Mouse (Mus musculus) activated CD4-positive, CD25-positive, alpha-beta regulatory T cell (primary cell): ENCODE results near the gene Grhl3. TPM values are rescaled to one million over a fixed set of nuclear protein-coding genes. Genes with fewer than 3 reads are reported as not detected.

Experiments
- polyA plus RNA-seq, 2 experiments: library from polyadenylated mRNA; unstranded; fragments of 100-300 nt; shearing (Covaris generic); gene quantifications; one replicate each; pipeline ENCODE4 v1.2.1; 2017

The Grhl3 gene
- polyA plus RNA-seq: not detected

DNA sequence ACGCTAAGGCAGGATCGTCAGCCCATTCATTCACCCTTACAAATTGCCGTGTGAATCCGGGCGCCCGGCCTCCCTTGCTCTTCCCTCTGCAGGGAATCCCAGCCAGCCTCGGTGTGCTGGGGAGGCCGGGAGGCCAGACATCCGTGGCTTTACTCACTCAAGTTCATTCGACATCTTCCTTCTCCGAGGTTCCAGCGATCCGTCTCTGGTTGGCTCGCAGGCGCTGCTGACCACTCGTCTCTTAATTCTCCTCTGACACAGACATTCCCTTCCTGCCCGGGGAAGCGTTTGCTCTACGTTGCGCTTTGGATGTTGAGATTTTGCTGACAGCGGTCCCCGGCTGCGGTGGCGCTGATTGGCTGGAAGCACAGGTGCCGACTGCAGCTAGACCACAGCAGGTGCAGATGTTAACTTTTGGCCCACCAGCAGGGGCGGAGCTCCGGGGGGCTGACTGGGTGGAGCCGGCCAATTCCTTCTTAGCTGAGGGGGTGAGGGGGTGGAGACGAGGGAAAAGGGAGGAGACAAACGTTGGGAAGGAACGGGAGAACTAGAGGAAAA lies at the start of gene Grhl3:
Grhl3 (minus strand) TSS at position 380 of the 558 bp plus-strand sequence.

DNA sequence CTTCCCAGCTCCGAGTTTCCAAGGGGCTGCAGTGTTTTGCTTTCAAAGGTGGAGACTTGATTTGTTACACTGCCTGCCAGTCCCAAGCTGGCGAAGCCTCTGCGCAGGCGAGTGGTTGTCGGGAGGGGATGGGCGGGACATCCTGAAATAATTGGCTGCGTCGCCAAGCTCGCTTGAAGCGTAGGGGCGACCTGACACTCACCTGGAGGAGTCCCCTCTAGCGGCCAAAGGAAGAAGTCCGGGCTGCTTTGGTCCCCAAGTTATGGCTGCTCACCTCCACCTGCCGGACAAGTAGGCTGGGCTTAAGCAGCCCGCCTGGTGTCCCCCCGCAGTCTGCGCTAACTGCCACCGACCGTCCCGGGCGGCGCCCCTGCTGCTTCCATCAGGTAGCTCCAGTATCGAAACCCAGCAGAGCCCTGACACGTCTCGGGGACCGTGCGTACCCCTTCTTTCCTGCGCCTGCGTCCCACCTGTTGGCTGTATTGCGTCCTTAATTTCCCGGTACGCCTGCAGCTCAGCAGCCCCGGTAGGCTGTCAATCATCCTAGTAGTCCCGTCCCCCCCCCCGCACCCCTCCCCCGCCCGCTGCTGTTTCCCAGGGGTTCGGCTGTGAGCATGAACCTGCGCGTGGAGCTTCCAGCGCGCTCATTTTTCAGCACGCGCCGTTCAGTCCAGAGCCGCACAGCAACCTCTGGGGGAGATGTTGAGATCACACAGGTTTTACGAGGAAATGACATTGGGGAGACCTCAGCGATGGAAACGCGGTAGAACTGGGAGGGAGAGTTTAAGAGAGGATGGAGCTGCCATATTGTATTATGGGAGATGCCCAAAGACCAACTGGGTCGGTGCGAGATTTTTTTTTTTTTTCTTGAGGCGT lies 78.7 kb downstream of the Grhl3 start, which contains the start of the genes Stpg1 and Nipal3:
Stpg1 (plus strand) TSS at position 270 of the 876 bp plus-strand sequence.
Nipal3 (minus strand) TSS at position 518 of the 876 bp plus-strand sequence.

Other genes starting within 250 kb of the Grhl3 start
- 100 to 1,000 TPM; 161 to 179 TPM for gene Srrm1, start 220.3 kb downstream of the Grhl3 start, polyA plus RNA-seq
- 10 to 100 TPM; 13.7 to 72.5 TPM for gene Ncmap, start 175.4 kb downstream of the Grhl3 start, polyA plus RNA-seq
- 10 to 100 TPM; 45.4 to 73.2 TPM for gene Rcan3, start 139.8 kb downstream of the Grhl3 start, polyA plus RNA-seq
- gene Stpg1, start 78.8 kb downstream of the Grhl3 start, polyA plus RNA-seq: under 1 TPM in 1 of 2 experiments, not detected in 1; 0.45 TPM
- 10 to 100 TPM; 14.6 to 14.8 TPM for gene Nipal3, start 78.6 kb downstream of the Grhl3 start, polyA plus RNA-seq
- under 1 TPM in 1 of 2 experiments, not detected in 1; 0.20 TPM for gene Ifnlr1, start 112.7 kb upstream of the Grhl3 start, polyA plus RNA-seq
- gene Il22ra1, start 154.5 kb upstream of the Grhl3 start, polyA plus RNA-seq: not detected
- not detected for gene Myom3, start 186.1 kb upstream of the Grhl3 start, polyA plus RNA-seq